8 mouse cellular contexts compared by ENCODE assay signal in genomic region chr9:14500916-14501424, GRCm38 (mm10). TPM values are rescaled to one million over a fixed set of nuclear protein-coding genes. Genes with fewer than 3 reads are reported as not detected.
DNase-seq lines count a peak whose midpoint lies in the region; ATAC-seq and TF ChIP-seq lines count a peak whose summit lies in the region.

No protein-coding gene starts in this region.

- WGBS in kidney, embryonic 16.5 days: 5% methylated on average over 10 of the region's 10 CpGs
- 6% methylated on average over 10 of the region's 10 CpGs for WGBS in hindbrain, embryonic 15.5 days
- 4% methylated on average over 10 of the region's 10 CpGs for WGBS in midbrain, postnatal 0 days

- peak overlapping the region; percentile 76 for H3K4me2 ChIP-seq in kidney, embryonic 16.5 days (replicated peaks; ENCODE audit: low read depth, low read length)
- peak overlapping the region; percentile 65 for H3K4me2 ChIP-seq in hindbrain, embryonic 15.5 days
- peak overlapping the region; percentile 59 for H3K4me2 ChIP-seq in midbrain, postnatal 0 days (ENCODE audit: low read depth, low read length, poor library complexity, severe bottlenecking)

- no peak for DNase-seq in kidney, postnatal 10 days
- DNase-seq in brain, adult 2 months (ENCODE audit: low read depth, low spot score): peak; percentile 12
- peak; percentile 5 for DNase-seq in midbrain, postnatal 0 days (ENCODE audit: low spot score)
- DNase-seq in left cerebral cortex, adult 8-10 months (ENCODE audit: low spot score in 2 of 2): no peak

- H3K4me1 ChIP-seq in kidney, embryonic 16.5 days (ENCODE audit: insufficient read depth, low read length): peaks cover 10% of the 10 kb centered on the region; the same call in 1 of the 2 replicates
- peaks cover 21% of the 10 kb centered on the region for H3K4me1 ChIP-seq in hindbrain, embryonic 15.5 days (replicated peaks)
- 0 out of 2 replicates have a peak, but pooled peaks cover 2% of the 10 kb centered on the region for H3K4me1 ChIP-seq in midbrain, postnatal 0 days (ENCODE audit: insufficient read depth, low read length)

- H3K4me3 ChIP-seq in kidney, embryonic 16.5 days (ENCODE audit: low read length): peak overlapping the region; percentile 97
- peak overlapping the region; percentile 68 for H3K4me3 ChIP-seq in hindbrain, embryonic 15.5 days
- H3K4me3 ChIP-seq in midbrain, postnatal 0 days (ENCODE audit: low read depth, low read length): peak overlapping the region; percentile 53

- no peak; the same call in 1 of the 2 replicates for TF ChIP-seq CTCF in midbrain, postnatal 0 days (IDR thresholded peaks at IDR 0.05)

- peak overlapping the region; percentile 67; the same call in 1 of the 2 replicates for H3K27ac ChIP-seq in kidney, embryonic 16.5 days (ENCODE audit: low read length)
- H3K27ac ChIP-seq in hindbrain, embryonic 15.5 days (replicated peaks): peak overlapping the region; percentile 71
- H3K27ac ChIP-seq in midbrain, postnatal 0 days (ENCODE audit: low read depth, low read length): peak overlapping the region; percentile 65

- no peaks in the 10 kb centered on the region for H3K27me3 ChIP-seq in kidney, embryonic 16.5 days (ENCODE audit: insufficient read depth, low read length)
- no peaks in the 10 kb centered on the region for H3K27me3 ChIP-seq in hindbrain, embryonic 15.5 days
- no peaks in the 10 kb centered on the region for H3K27me3 ChIP-seq in midbrain, postnatal 0 days (ENCODE audit: insufficient read depth, low read length)

- H3K9me3 ChIP-seq in kidney, embryonic 16.5 days (ENCODE audit: low read length): no peaks in the 10 kb centered on the region
- H3K9me3 ChIP-seq in hindbrain, embryonic 15.5 days: no peaks in the 10 kb centered on the region
- no peaks in the 10 kb centered on the region for H3K9me3 ChIP-seq in midbrain, postnatal 0 days (ENCODE audit: low read length)

- peak overlapping the region; percentile 86 for H3K9ac ChIP-seq in kidney, embryonic 16.5 days (replicated peaks; ENCODE audit: low read length)
- H3K9ac ChIP-seq in hindbrain, embryonic 15.5 days: peak overlapping the region; percentile 65
- peak overlapping the region; percentile 62 for H3K9ac ChIP-seq in midbrain, postnatal 0 days (replicated peaks; ENCODE audit: low read length, poor library complexity, severe bottlenecking)

- H3K36me3 ChIP-seq in kidney, embryonic 16.5 days (ENCODE audit: insufficient read depth, low read length): peaks cover 34% of the 10 kb centered on the region
- H3K36me3 ChIP-seq in hindbrain, embryonic 15.5 days: peaks cover 38% of the 10 kb centered on the region
- peaks cover 24% of the 10 kb centered on the region; the same call in 1 of the 2 replicates for H3K36me3 ChIP-seq in midbrain, postnatal 0 days (ENCODE audit: insufficient read depth, low read length)

- no peak for ATAC-seq in kidney, embryonic 16.5 days (ENCODE audit: low FRiP score, low TSS enrichment)
- ATAC-seq in hindbrain, embryonic 15.5 days (ENCODE audit: low FRiP score, low read depth): no peak
- ATAC-seq in midbrain, postnatal 0 days (ENCODE audit: low FRiP score): no peak
- ATAC-seq in granulocyte monocyte progenitor cell, adult 5-6 weeks (replicated peaks; ENCODE audit: poor library complexity, severe bottlenecking): no peak
- no peak for ATAC-seq in monocyte, adult 5-6 weeks (replicated peaks; ENCODE audit: insufficient number of reproducible peaks, low FRiP score, low TSS enrichment, poor library complexity, severe bottlenecking)

RNA-seq across cellular contexts. Expression of gene Cwc15, which starts 0.6 kb away (rescaled TPM):
- polyA plus RNA-seq in kidney, embryonic 16.5 days (2015; fragmentation: Nextera tagmentation; extraction: Ambion mirVana): 153 TPM in 2 replicates
- 138 and 143 TPM in 2 replicates for polyA plus RNA-seq in hindbrain, embryonic 15.5 days (2015; fragmentation: Nextera tagmentation; extraction: Ambion mirVana)
- 50.4 and 57.5 TPM in 2 replicates for total RNA-seq in midbrain, postnatal 0 days (2014; rRNA removed)
- polyA plus RNA-seq in midbrain, postnatal 0 days (2015; fragmentation: Nextera tagmentation; extraction: Ambion mirVana): 140 and 142 TPM in 2 replicates
- total RNA-seq in left cerebral cortex, adult 8-10 months (2022): 10 to 100 TPM; 80.2 to 94.8 (median 84.8) TPM
- 180 and 225 TPM in 2 replicates for total RNA-seq in granulocyte monocyte progenitor cell, adult 5-6 weeks (2014; fragmentation: Nextera tagmentation)
- 214 and 236 TPM in 2 replicates for total RNA-seq in granulocyte monocyte progenitor cell, adult 5-6 weeks (2017)
- 234 to 340 TPM (median 320 TPM) in 3 replicates for total RNA-seq in monocyte, adult 5-6 weeks (2017)

RNA-seq across cellular contexts. Expression of gene Kdm4d, which starts 0.7 kb away (rescaled TPM):
- polyA plus RNA-seq in kidney, embryonic 16.5 days (2015; fragmentation: Nextera tagmentation; extraction: Ambion mirVana): 0.47 and 0.55 TPM in 2 replicates
- polyA plus RNA-seq in hindbrain, embryonic 15.5 days (2015; fragmentation: Nextera tagmentation; extraction: Ambion mirVana): 0.72 and 1.2 TPM in 2 replicates
- total RNA-seq in midbrain, postnatal 0 days (2014; rRNA removed): 1.4 and 2.2 TPM in 2 replicates
- polyA plus RNA-seq in midbrain, postnatal 0 days (2015; fragmentation: Nextera tagmentation; extraction: Ambion mirVana): 1.6 and 2.1 TPM in 2 replicates
- total RNA-seq in left cerebral cortex, adult 8-10 months (2022): 1 to 10 TPM; 2.0 to 2.9 (median 2.5) TPM
- 0.19 TPM in 1 of 2 replicates, not detected in the other for total RNA-seq in granulocyte monocyte progenitor cell, adult 5-6 weeks (2014; fragmentation: Nextera tagmentation)
- total RNA-seq in granulocyte monocyte progenitor cell, adult 5-6 weeks (2017): 0.10 and 0.82 TPM in 2 replicates
- total RNA-seq in monocyte, adult 5-6 weeks (2017): 0.68 to 1.7 TPM (median 0.85 TPM) in 3 replicates

Comparison
In these comparisons a context has a peak if more than half of its experiments do, and no peak if none do; other contexts are left out.
1. DNase-seq: peak in brain, adult 2 months (single experiment) and midbrain, postnatal 0 days (single experiment); none in kidney, postnatal 10 days (single experiment) and left cerebral cortex, adult 8-10 months (0 of 2).
2. Peak in every context shown above with its lines, with median percentiles within 50 percentile points of each other: H3K27ac ChIP-seq, H3K4me2 ChIP-seq, H3K4me3 ChIP-seq and H3K9ac ChIP-seq.